Mouse (Mus musculus) retina, embryonic 14.5 days (tissue): ENCODE data around the gene Pde1a.

ENCODE experiments used
- DNase-seq: peaks from one replicate; pipeline ENCODE4 v3.0.0-alpha.2; 2015; ENCODE audit warnings: low spot score

Pde1a gene

GRCm38 (mm10) chr2:80128861-80129698, at the start of gene Pde1a:
TSS of gene Pde1a (minus strand) at chr2:80129458.
- DNase-seq = peak; percentile 50

- DNase-seq = no peak
Measured at GRCm38 (mm10) chr2:80178608-80179280, 49.5 kb upstream of the Pde1a start.

GRCm38 (mm10) chr2:80178154-80178553, 48.9 kb upstream of the Pde1a start:
- DNase-seq = no peak

DNA sequence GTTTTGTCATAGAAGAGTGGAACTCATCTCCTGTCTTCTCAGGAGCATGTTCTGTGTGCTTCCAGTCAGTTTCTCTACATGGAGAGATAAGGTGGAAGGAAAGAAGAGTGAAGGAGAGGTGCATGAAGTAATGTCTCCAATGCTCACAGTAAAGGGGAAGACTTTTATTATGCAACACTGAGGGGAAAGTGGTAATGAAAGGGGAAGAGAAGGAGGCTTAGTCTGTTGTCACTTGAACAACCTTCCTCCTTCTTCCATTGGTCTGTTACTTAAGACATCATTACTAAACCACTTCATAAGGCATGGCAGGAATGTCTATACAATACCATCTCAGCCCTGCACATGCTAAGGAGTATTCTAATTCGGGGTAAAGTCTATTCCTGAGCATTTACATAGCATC, 38.8 kb upstream of the Pde1a start:
- no peak for DNase-seq

DNA sequence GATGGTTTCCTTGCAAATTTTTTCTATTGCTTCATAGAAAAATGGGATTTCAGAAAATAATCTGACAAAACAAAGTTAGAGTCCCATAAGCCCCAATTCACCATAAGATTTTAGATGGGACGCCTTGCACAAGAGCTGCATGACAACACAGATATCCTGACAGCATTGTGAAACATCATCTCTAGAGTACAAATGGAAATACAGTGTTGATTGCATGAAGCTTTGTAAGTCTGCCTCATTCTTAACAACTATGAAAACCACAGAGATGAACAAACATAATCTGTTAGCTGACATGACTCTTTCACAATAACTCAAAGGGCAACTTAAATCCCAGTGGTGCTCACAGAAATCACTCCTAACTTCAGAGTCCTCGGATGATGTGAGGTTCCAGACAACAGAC, 29.5 kb upstream of the Pde1a start:
- no peak for DNase-seq

GRCm38 (mm10) chr2:80158196-80158595, 28.9 kb upstream of the Pde1a start:
- DNase-seq = no peak

DNA sequence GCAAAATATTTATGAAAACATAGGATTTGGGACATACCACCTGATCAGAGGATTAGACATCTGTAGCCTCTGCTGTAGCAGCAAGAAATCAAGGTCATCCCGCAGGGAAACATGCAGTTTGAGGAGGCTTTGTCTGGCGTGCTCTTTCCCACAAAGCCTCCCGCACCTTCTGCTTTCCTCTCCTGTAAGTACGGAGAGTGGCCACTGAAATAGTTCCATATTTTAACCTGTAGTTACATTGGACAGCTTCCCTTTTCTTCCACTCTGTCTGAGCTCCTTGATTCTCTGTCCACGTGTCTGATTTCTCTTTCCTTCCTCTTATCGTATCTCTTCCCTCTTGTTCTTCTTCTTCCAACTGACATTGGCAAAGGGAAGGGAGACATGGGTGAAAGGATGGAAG, 20.8 kb upstream of the Pde1a start:
- DNase-seq = no peak

DNA sequence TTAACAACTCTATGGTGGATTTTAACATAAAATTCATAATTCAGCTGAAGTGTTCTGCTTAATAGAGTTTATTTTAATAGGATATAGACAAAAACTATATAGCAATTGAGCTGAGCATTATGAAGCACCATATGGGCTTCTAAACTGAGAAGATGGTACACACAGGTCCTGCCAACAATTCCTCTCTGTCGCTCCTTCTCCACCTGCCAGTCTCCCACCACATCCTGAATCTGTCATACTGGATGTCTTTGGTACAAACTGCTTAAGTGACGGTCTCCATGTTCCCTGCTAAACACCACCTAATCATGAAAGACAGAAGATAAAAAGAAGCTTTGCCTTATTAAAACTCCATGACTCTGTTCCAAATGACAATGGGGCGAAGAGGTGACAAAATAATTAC, 20.1 kb upstream of the Pde1a start:
- peak; percentile 32 for DNase-seq

DNA sequence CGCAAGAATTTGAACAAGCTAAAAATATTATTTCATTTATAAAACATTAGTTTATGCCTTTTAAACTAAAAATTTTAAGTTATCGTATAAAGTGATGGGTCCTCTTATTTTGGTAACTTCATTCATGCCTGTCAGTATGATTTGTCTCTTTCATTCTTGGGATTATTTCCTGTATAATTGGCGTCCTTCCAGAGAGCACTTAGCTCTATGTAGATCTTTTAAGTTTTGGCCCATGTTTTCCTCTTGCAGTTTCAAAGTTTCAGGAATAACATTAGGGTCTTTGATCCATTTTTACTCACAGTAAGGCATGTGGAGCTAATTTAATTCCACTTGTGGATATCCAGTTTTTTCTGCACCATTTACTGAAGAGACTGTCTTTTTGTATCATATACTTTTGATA, 5.8 kb upstream of the Pde1a start:
- DNase-seq = no peak

DNA sequence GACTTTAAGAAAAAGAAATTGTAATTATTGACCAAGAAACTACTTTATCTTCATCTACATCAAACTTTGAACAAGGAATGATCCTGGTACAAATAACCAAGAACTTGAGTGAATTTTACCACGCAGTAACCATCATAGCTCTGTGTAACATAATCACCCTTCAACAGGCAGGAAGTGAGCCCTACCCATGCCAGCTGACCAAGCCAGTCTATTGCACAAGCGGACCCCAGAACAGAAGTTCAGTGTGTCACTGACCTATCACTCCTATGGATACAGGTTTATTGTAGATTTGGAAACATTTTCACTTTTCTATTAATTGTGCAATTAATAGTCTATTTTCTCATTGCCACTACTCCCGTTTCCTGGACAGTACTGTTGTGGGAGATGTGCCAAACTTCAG, 3.4 kb upstream of the Pde1a start:
- no peak for DNase-seq

GRCm38 (mm10) chr2:80126663-80127062, 2.6 kb downstream of the Pde1a start:
- DNase-seq = no peak

- DNase-seq = no peak
Measured at GRCm38 (mm10) chr2:80086891-80087290, 42.4 kb downstream of the Pde1a start.

- no peak for DNase-seq
Measured at GRCm38 (mm10) chr2:80080090-80080821, 49.0 kb downstream of the Pde1a start.

- no peak for DNase-seq
Measured at GRCm38 (mm10) chr2:80079618-80080017, 49.6 kb downstream of the Pde1a start.

DNA sequence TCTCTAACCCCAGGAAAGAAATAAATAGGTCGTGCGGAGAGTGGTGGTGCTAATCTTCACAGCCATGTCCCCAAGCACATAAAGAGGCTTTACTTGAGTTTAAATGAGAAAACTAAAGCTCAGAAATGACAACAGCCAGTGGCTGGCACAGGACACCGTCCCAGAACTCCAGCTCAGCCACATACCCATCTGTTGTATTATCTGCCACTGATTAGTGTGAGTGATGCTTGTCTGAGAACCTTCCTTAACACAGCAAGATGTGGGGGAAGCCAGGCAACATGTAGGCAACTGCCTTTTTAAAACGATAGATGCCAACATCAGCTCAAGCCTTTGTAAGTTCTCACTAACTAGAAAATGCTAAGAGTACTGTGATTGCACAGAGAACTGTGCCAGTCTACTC, 52.9 kb downstream of the Pde1a start:
- no peak for DNase-seq

- peak; percentile 31 for DNase-seq
Measured at GRCm38 (mm10) chr2:80074531-80074930, 54.7 kb downstream of the Pde1a start.

DNA sequence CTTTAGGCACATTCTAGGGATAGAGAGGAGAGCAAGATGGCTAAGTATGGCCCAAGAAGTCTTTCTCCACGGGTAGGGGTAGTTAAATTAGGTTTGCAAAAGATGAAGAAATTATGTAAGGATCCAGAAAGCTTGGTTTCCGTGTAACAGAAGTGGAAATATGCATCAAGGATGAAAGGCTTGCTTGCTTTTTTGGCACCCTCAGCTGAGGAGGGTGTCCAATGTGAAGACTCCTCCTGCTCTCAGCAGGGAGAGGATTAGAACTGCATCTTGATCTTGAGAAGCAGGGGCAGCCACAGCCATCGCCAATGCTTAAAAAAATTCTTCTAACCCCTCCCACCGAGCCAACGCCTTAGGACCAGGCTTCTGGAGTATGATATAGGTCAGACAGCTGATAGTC, 55.2 kb downstream of the Pde1a start:
- DNase-seq = no peak

DNA sequence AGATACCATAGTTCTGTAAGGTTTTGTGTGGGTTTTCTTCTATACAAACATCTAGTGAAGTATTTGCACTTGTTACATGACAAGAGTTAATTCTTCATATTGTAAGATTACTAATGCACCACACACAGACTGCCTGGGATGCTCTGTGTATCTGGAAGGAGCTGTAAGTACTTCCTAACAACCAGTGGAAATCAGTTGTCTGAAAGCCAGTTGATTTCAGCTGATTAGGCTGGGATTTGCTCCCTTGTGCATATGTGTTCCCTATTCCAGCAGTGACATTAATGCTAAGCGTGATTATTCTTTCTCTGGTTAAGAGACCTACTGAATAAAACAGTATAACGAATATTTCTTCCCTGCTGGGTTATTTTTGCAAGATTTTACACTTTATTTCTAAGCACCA, 55.8 kb downstream of the Pde1a start:
- no peak for DNase-seq

- no peak for DNase-seq
Measured at GRCm38 (mm10) chr2:80069745-80070144, 59.5 kb downstream of the Pde1a start.

- no peak for DNase-seq
Measured at GRCm38 (mm10) chr2:80066449-80066848, 62.8 kb downstream of the Pde1a start.

DNA sequence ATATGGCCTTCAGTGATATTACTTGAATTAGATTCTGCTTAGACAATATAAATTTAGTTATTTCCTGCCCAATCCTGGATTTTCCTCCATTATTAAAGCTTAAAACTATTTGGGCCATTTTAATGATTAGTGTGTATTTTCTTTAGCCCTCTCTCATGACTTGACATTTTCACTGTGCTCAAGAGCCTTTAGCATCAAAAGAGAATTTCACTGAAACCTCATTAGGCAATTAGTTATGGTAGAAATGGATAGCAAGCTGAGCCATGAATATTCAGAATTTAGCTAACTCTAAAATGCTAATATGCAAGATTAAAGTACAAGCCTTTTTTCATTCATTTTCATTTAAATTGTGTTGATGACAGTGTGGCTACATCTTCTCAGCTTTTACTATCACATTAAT, 73.2 kb downstream of the Pde1a start:
- no peak for DNase-seq

DNA sequence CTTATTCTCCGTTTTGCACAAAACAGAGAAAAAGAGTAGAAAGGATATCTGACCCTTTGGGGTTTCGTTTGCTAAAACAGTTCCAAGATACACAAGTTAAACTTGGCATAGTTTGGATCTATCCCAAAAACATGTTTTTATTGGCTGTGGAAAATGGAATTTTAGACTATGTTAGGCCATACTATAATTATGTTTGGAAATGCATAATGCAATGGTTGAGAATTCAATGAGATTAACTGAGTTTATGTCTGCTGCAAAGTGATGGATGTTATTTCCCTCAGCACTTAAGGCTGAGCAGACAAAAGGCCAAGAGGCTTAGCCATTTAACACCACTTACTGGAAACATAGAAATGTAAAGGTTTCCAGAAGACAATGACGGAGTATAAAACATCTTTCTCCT, 75.2 kb downstream of the Pde1a start:
- DNase-seq = no peak
